Mouse (Mus musculus) kidney, adult 18-20 months (tissue): ENCODE data around the gene Tnfrsf14.

ENCODE experiments used
- DNase-seq: peaks from one replicate; pipeline ENCODE4 v3.0.0; 2021

The Tnfrsf14 gene

GRCm38 (mm10) chr4:154948066-154948939 lies 19.9 kb upstream of the Tnfrsf14 start:
- DNase-seq = no peak

- DNase-seq = peak; percentile 81
These were observed 18.0 kb upstream of the Tnfrsf14 start for GRCm38 (mm10) chr4:154946319-154946718.

GRCm38 (mm10) chr4:154944121-154944590 lies 15.8 kb upstream of the Tnfrsf14 start:
- DNase-seq = peak; percentile 75

- no peak for DNase-seq
These were observed 15.1 kb upstream of the Tnfrsf14 start for GRCm38 (mm10) chr4:154943323-154944039.

GRCm38 (mm10) chr4:154942632-154943322 lies 14.4 kb upstream of the Tnfrsf14 start:
- no peak for DNase-seq

- DNase-seq = no peak
These were observed 13.5 kb upstream of the Tnfrsf14 start for GRCm38 (mm10) chr4:154941831-154942230.

- no peak for DNase-seq
These were observed 11.8 kb upstream of the Tnfrsf14 start for GRCm38 (mm10) chr4:154940156-154940555.

GRCm38 (mm10) chr4:154937746-154938145 lies 9.4 kb upstream of the Tnfrsf14 start:
- no peak for DNase-seq

GRCm38 (mm10) chr4:154936542-154937255 lies 8.3 kb upstream of the Tnfrsf14 start:
- no peak for DNase-seq

- no peak for DNase-seq
These were observed 7.4 kb upstream of the Tnfrsf14 start for GRCm38 (mm10) chr4:154935788-154936187.

- no peak for DNase-seq
These were observed 6.4 kb upstream of the Tnfrsf14 start for GRCm38 (mm10) chr4:154934800-154935199.

- DNase-seq = no peak
These were observed 5.0 kb upstream of the Tnfrsf14 start for GRCm38 (mm10) chr4:154933306-154933907.

- no peak for DNase-seq
These were observed 811 bp upstream of the Tnfrsf14 start for GRCm38 (mm10) chr4:154929088-154929660.

- DNase-seq = peak; percentile 54
These were observed 445 bp downstream of the Tnfrsf14 start for GRCm38 (mm10) chr4:154927899-154928337.

GRCm38 (mm10) chr4:154926969-154927898 lies 1.1 kb downstream of the Tnfrsf14 start:
- DNase-seq = no peak

- peak; percentile 35 for DNase-seq
These were observed 3.0 kb downstream of the Tnfrsf14 start for GRCm38 (mm10) chr4:154925413-154925812.

GRCm38 (mm10) chr4:154922931-154923330 lies 5.4 kb downstream of the Tnfrsf14 start:
- no peak for DNase-seq

- no peak for DNase-seq
These were observed 6.1 kb downstream of the Tnfrsf14 start for GRCm38 (mm10) chr4:154922291-154922690.

- DNase-seq = no peak
These were observed 11.7 kb downstream of the Tnfrsf14 start for GRCm38 (mm10) chr4:154916662-154917061.

GRCm38 (mm10) chr4:154915286-154915685 lies 13.1 kb downstream of the Tnfrsf14 start:
- no peak for DNase-seq
